Mouse (Mus musculus): ENCODE results near the gene Gm17617. TPM values are rescaled to one million over a fixed set of nuclear protein-coding genes. Genes with fewer than 3 reads are reported as not detected.
"Not testable (repeated sequence)": the region's sequence is repeated elsewhere in the genome, so short reads cannot be mapped to it uniquely, and the experiment has no call there.

Gm17617 gene
- total RNA-seq, 2 experiments from 2014 or later = not detected

- ATAC-seq (replicated peaks; ENCODE audit: poor library complexity, severe bottlenecking) = no peak
These were observed 6.9 kb upstream of the Gm17617 start for GRCm38 (mm10) chr13:55140271-55140670.

GRCm38 (mm10) chr13:55135382-55135781 is 2.0 kb upstream of the Gm17617 start:
- no peak for ATAC-seq (replicated peaks; ENCODE audit: poor library complexity, severe bottlenecking)

- peak; percentile 98 for ATAC-seq (replicated peaks; ENCODE audit: poor library complexity, severe bottlenecking)
These were observed 8.4 kb downstream of the Gm17617 start for GRCm38 (mm10) chr13:55124903-55125302.

- no peak for ATAC-seq (replicated peaks; ENCODE audit: poor library complexity, severe bottlenecking)
These were observed 19.0 kb downstream of the Gm17617 start for GRCm38 (mm10) chr13:55114375-55114774.

- ATAC-seq (replicated peaks; ENCODE audit: poor library complexity, severe bottlenecking) = no peak
These were observed 25.7 kb downstream of the Gm17617 start for GRCm38 (mm10) chr13:55107694-55108093.

- ATAC-seq (replicated peaks; ENCODE audit: poor library complexity, severe bottlenecking) = no peak
These were observed 26.2 kb downstream of the Gm17617 start for GRCm38 (mm10) chr13:55107116-55107515.

GRCm38 (mm10) chr13:55105953-55106691 is 27.2 kb downstream of the Gm17617 start:
- ATAC-seq (replicated peaks; ENCODE audit: poor library complexity, severe bottlenecking) = no peak

GRCm38 (mm10) chr13:55105045-55105952 is 28.0 kb downstream of the Gm17617 start, which contains the start of gene Zfp346:
Zfp346 (plus strand) TSS chr13:55105311.
- ATAC-seq (replicated peaks; ENCODE audit: poor library complexity, severe bottlenecking) = peak; percentile 95

- ATAC-seq (replicated peaks; ENCODE audit: poor library complexity, severe bottlenecking) = no peak
These were observed 30.0 kb downstream of the Gm17617 start for GRCm38 (mm10) chr13:55103351-55103750.

- no peak for ATAC-seq (replicated peaks; ENCODE audit: poor library complexity, severe bottlenecking)
These were observed 31.0 kb downstream of the Gm17617 start for GRCm38 (mm10) chr13:55102366-55102765.

- no peak for ATAC-seq (replicated peaks; ENCODE audit: poor library complexity, severe bottlenecking)
These were observed 31.7 kb downstream of the Gm17617 start for GRCm38 (mm10) chr13:55101627-55102026.

- ATAC-seq (replicated peaks; ENCODE audit: poor library complexity, severe bottlenecking) = peak; percentile 88
These were observed 33.4 kb downstream of the Gm17617 start, which contains the start of gene Uimc1 for GRCm38 (mm10) chr13:55099726-55100478. Uimc1 (minus strand) TSS chr13:55100300.

- ATAC-seq (replicated peaks; ENCODE audit: poor library complexity, severe bottlenecking) = no peak
These were observed 34.2 kb downstream of the Gm17617 start for GRCm38 (mm10) chr13:55099066-55099725.

GRCm38 (mm10) chr13:55097841-55098240 is 35.5 kb downstream of the Gm17617 start:
- not testable (repeated sequence) for ATAC-seq (replicated peaks; ENCODE audit: poor library complexity, severe bottlenecking)

GRCm38 (mm10) chr13:55092588-55092987 is 40.8 kb downstream of the Gm17617 start:
- ATAC-seq (replicated peaks; ENCODE audit: poor library complexity, severe bottlenecking) = no peak

Other genes starting within 250 kb of the Gm17617 start
- gene Unc5a, start 184.1 kb downstream of the Gm17617 start, total RNA-seq (2014; fragmentation: Nextera tagmentation) = not detected in 2 replicates
- 0.30 TPM in 1 of 2 replicates, not detected in the other for gene Unc5a, start 184.1 kb downstream of the Gm17617 start, total RNA-seq (2017)
- gene Hk3, start 112.2 kb downstream of the Gm17617 start, total RNA-seq (2014; fragmentation: Nextera tagmentation) = 190 and 234 TPM in 2 replicates
- gene Hk3, start 112.2 kb downstream of the Gm17617 start, total RNA-seq (2017) = 194 and 218 TPM in 2 replicates
- 40.7 and 43.8 TPM in 2 replicates for gene Uimc1, start 33.2 kb downstream of the Gm17617 start, total RNA-seq (2014; fragmentation: Nextera tagmentation)
- gene Uimc1, start 33.2 kb downstream of the Gm17617 start, total RNA-seq (2017) = 60.8 and 64.3 TPM in 2 replicates
- gene Zfp346, start 28.2 kb downstream of the Gm17617 start, total RNA-seq (2014; fragmentation: Nextera tagmentation) = 12.3 and 36.2 TPM in 2 replicates
- 5.3 and 8.4 TPM in 2 replicates for gene Zfp346, start 28.2 kb downstream of the Gm17617 start, total RNA-seq (2017)
- gene Fgfr4, start 19.1 kb upstream of the Gm17617 start, total RNA-seq (2014; fragmentation: Nextera tagmentation) = not detected in 2 replicates
- gene Fgfr4, start 19.1 kb upstream of the Gm17617 start, total RNA-seq (2017) = not detected in 2 replicates
- gene Nsd1, start 76.2 kb upstream of the Gm17617 start, total RNA-seq (2014; fragmentation: Nextera tagmentation) = 105 and 147 TPM in 2 replicates
- 84.2 and 93.6 TPM in 2 replicates for gene Nsd1, start 76.2 kb upstream of the Gm17617 start, total RNA-seq (2017)
- gene Prelid1, start 187.0 kb upstream of the Gm17617 start, total RNA-seq (2014; fragmentation: Nextera tagmentation) = 248 and 296 TPM in 2 replicates
- gene Prelid1, start 187.0 kb upstream of the Gm17617 start, total RNA-seq (2017) = 111 and 115 TPM in 2 replicates
- gene Rab24, start 188.4 kb upstream of the Gm17617 start, total RNA-seq (2014; fragmentation: Nextera tagmentation) = 87.6 and 100 TPM in 2 replicates
- gene Rab24, start 188.4 kb upstream of the Gm17617 start, total RNA-seq (2017) = 34.3 and 37.4 TPM in 2 replicates
- gene Mxd3, start 196.3 kb upstream of the Gm17617 start, total RNA-seq (2014; fragmentation: Nextera tagmentation) = 1.3 and 2.0 TPM in 2 replicates
- gene Mxd3, start 196.3 kb upstream of the Gm17617 start, total RNA-seq (2017) = 3.8 and 4.7 TPM in 2 replicates
- gene Lman2, start 229.2 kb upstream of the Gm17617 start, total RNA-seq (2014; fragmentation: Nextera tagmentation) = 150 and 177 TPM in 2 replicates
- 128 and 145 TPM in 2 replicates for gene Lman2, start 229.2 kb upstream of the Gm17617 start, total RNA-seq (2017)
- gene Rgs14, start 236.2 kb upstream of the Gm17617 start, total RNA-seq (2014; fragmentation: Nextera tagmentation) = 12.8 and 16.4 TPM in 2 replicates
- gene Rgs14, start 236.2 kb upstream of the Gm17617 start, total RNA-seq (2017) = 7.0 and 8.8 TPM in 2 replicates